Mouse (Mus musculus): ENCODE measurements at regions not wholly inside any gene's neighbourhood (a gene's known extent, or its start where the extent isn't known, plus 50 kb on each side); places are given as distances from the start of the nearest gene placed in this dataset.

GRCm38 (mm10) chr11:64267547-64267946, 167.6 kb upstream of the Hs3st3a1 start:
- H3K9ac ChIP-seq (ENCODE audit: low read depth, low read length) = no peak overlapping the region
- H3K4me1 ChIP-seq (replicated peaks; ENCODE audit: control insufficient read depth, insufficient read depth, low read length) = no peaks in the 10 kb centered on the region
- ATAC-seq = no peak
- TF ChIP-seq CTCF (IDR thresholded peaks at IDR 0.05; ENCODE audit: low read depth) = no peak
- no peak overlapping the region for H3K4me2 ChIP-seq (replicated peaks; ENCODE audit: low read depth)
- no peak overlapping the region for H3K4me3 ChIP-seq (ENCODE audit: low read depth, low read length)
- H3K9me3 ChIP-seq (ENCODE audit: control insufficient read depth) = peaks cover 2% of the 10 kb centered on the region; the same call in 1 of the 2 replicates
- no peaks in the 10 kb centered on the region for H3K36me3 ChIP-seq (ENCODE audit: control insufficient read depth, insufficient read depth)
- H3K27me3 ChIP-seq (replicated peaks; ENCODE audit: control insufficient read depth, insufficient read depth, low read length) = no peaks in the 10 kb centered on the region
- 62% methylated on average over 5 of the region's 5 CpGs for WGBS
- no peak overlapping the region for H3K27ac ChIP-seq (ENCODE audit: low read depth, low read length)

- no peaks in the 10 kb centered on the region for H3K9me3 ChIP-seq (ENCODE audit: control insufficient read depth)
- 65% methylated on average over 7 of the region's 7 CpGs for WGBS
- no peak overlapping the region for H3K9ac ChIP-seq (ENCODE audit: low read depth, low read length)
- no peaks in the 10 kb centered on the region for H3K27me3 ChIP-seq (replicated peaks; ENCODE audit: control insufficient read depth, insufficient read depth, low read length)
- H3K27ac ChIP-seq (ENCODE audit: low read depth, low read length) = no peak overlapping the region
- no peak overlapping the region for H3K4me3 ChIP-seq (ENCODE audit: low read depth, low read length)
- no peak for ATAC-seq
- no peaks in the 10 kb centered on the region for H3K4me1 ChIP-seq (replicated peaks; ENCODE audit: control insufficient read depth, insufficient read depth, low read length)
- no peak for TF ChIP-seq CTCF (IDR thresholded peaks at IDR 0.05; ENCODE audit: low read depth)
- no peak overlapping the region for H3K4me2 ChIP-seq (replicated peaks; ENCODE audit: low read depth)
- no peaks in the 10 kb centered on the region for H3K36me3 ChIP-seq (ENCODE audit: control insufficient read depth, insufficient read depth)
Observed at GRCm38 (mm10) chr11:64253517-64254385, 174.5 kb upstream of the Cox10 start.

- Histone ChIP-seq H3K4me1 (replicated peaks; ENCODE audit: control insufficient read depth, insufficient read depth, low read length) (no peaks in the 10 kb centered on the region), H3K4me3 (ENCODE audit: low read depth, low read length) (no peak overlapping the region)
- 81% methylated on average over 4 of the region's 4 CpGs for WGBS
Observed at GRCm38 (mm10) chr11:64236873-64237272, 157.6 kb upstream of the Cox10 start.

GRCm38 (mm10) chr11:64230071-64230470, 150.8 kb upstream of the Cox10 start:
- Histone ChIP-seq H3K4me3 (ENCODE audit: low read depth, low read length) (no peak overlapping the region), H3K9ac (ENCODE audit: low read depth, low read length) (no peak overlapping the region), H3K4me1 (replicated peaks; ENCODE audit: control insufficient read depth, insufficient read depth, low read length) (no peaks in the 10 kb centered on the region), H3K27me3 (replicated peaks; ENCODE audit: control insufficient read depth, insufficient read depth, low read length) (no peaks in the 10 kb centered on the region), H3K36me3 (ENCODE audit: control insufficient read depth, insufficient read depth) (no peaks in the 10 kb centered on the region), H3K27ac (ENCODE audit: low read depth, low read length) (no peak overlapping the region), H3K9me3 (ENCODE audit: control insufficient read depth) (no peaks in the 10 kb centered on the region), H3K4me2 (replicated peaks; ENCODE audit: low read depth) (no peak overlapping the region)
- no peak for ATAC-seq
- peak; percentile 29; the same call in 1 of the 2 replicates for TF ChIP-seq CTCF (IDR thresholded peaks at IDR 0.05; ENCODE audit: low read depth)
- WGBS = 77% methylated on average over 4 of the region's 4 CpGs

More at GRCm38 (mm10) chr11:64236873-64237272, 157.6 kb upstream of the Cox10 start:
- H3K9me3 ChIP-seq (ENCODE audit: control insufficient read depth) = no peaks in the 10 kb centered on the region
- no peak for TF ChIP-seq CTCF (IDR thresholded peaks at IDR 0.05; ENCODE audit: low read depth)
- H3K36me3 ChIP-seq (ENCODE audit: control insufficient read depth, insufficient read depth) = no peaks in the 10 kb centered on the region
- H3K27me3 ChIP-seq (replicated peaks; ENCODE audit: control insufficient read depth, insufficient read depth, low read length) = no peaks in the 10 kb centered on the region
- no peak overlapping the region for H3K4me2 ChIP-seq (replicated peaks; ENCODE audit: low read depth)
- no peak overlapping the region for H3K9ac ChIP-seq (ENCODE audit: low read depth, low read length)
- no peak overlapping the region for H3K27ac ChIP-seq (ENCODE audit: low read depth, low read length)
- ATAC-seq = no peak

GRCm38 (mm10) chr11:64220888-64221287, 141.6 kb upstream of the Cox10 start:
- TF ChIP-seq CTCF (IDR thresholded peaks at IDR 0.05; ENCODE audit: low read depth) = peak; percentile 38; the same call in 1 of the 2 replicates
- no peaks in the 10 kb centered on the region for H3K36me3 ChIP-seq (ENCODE audit: control insufficient read depth, insufficient read depth)
- H3K4me2 ChIP-seq (replicated peaks; ENCODE audit: low read depth) = no peak overlapping the region
- WGBS = 92% methylated on average over 4 of the region's 4 CpGs
- H3K4me3 ChIP-seq (ENCODE audit: low read depth, low read length) = no peak overlapping the region
- no peak for ATAC-seq
- no peaks in the 10 kb centered on the region for H3K27me3 ChIP-seq (replicated peaks; ENCODE audit: control insufficient read depth, insufficient read depth, low read length)
- no peak overlapping the region for H3K9ac ChIP-seq (ENCODE audit: low read depth, low read length)
- H3K9me3 ChIP-seq (ENCODE audit: control insufficient read depth) = no peaks in the 10 kb centered on the region
- H3K27ac ChIP-seq (ENCODE audit: low read depth, low read length) = no peak overlapping the region
- no peaks in the 10 kb centered on the region for H3K4me1 ChIP-seq (replicated peaks; ENCODE audit: control insufficient read depth, insufficient read depth, low read length)

GRCm38 (mm10) chr11:64217181-64217580, 137.9 kb upstream of the Cox10 start:
- H3K4me1 ChIP-seq (replicated peaks; ENCODE audit: control insufficient read depth, insufficient read depth, low read length) = no peaks in the 10 kb centered on the region
- no peak for ATAC-seq
- WGBS = 48% methylated on average over 2 of the region's 2 CpGs
- H3K36me3 ChIP-seq (ENCODE audit: control insufficient read depth, insufficient read depth) = no peaks in the 10 kb centered on the region
- no peak overlapping the region for H3K9ac ChIP-seq (ENCODE audit: low read depth, low read length)
- no peak overlapping the region for H3K4me2 ChIP-seq (replicated peaks; ENCODE audit: low read depth)
- TF ChIP-seq CTCF (IDR thresholded peaks at IDR 0.05; ENCODE audit: low read depth) = no peak
- H3K27me3 ChIP-seq (replicated peaks; ENCODE audit: control insufficient read depth, insufficient read depth, low read length) = no peaks in the 10 kb centered on the region
- no peak overlapping the region for H3K27ac ChIP-seq (ENCODE audit: low read depth, low read length)
- H3K4me3 ChIP-seq (ENCODE audit: low read depth, low read length) = no peak overlapping the region
- H3K9me3 ChIP-seq (ENCODE audit: control insufficient read depth) = no peaks in the 10 kb centered on the region
